Mouse (Mus musculus) embryonic facial prominence, embryonic 15.5 days (tissue): ENCODE measurements around the gene Cir1. TPM values are rescaled to one million over a fixed set of nuclear protein-coding genes. Genes with fewer than 3 reads are reported as not detected.

Source experiments
- ATAC-seq: fragments of 200-750 bp; cut with Nextera tagmentation; 2 replicates; pipeline ENCODE4 v1.8.0; 2017; ENCODE audit warnings: low read depth, moderate TSS enrichment; ENCODE audit not compliant: insufficient number of reproducible peaks, low FRiP score, low TSS enrichment
- H3K27ac ChIP-seq: fragments of 300-500 bp; sonication (generic); replicated peaks from 2 replicates; pipeline ENCODE4 v1.5.1; 2015; ENCODE audit warnings: mild to moderate bottlenecking, inconsistent platforms
- H3K27me3 ChIP-seq: fragments of 300-500 bp; sonication (generic); 2 replicates; pipeline ENCODE4 v1.6.1; 2015; ENCODE audit warnings: inconsistent platforms
- H3K36me3 ChIP-seq: fragments of 300-500 bp; sonication (generic); 2 replicates; pipeline ENCODE4 v1.6.1; 2015; ENCODE audit warnings: mild to moderate bottlenecking, inconsistent platforms
- H3K4me1 ChIP-seq: fragments of 300-500 bp; sonication (generic); 2 replicates; pipeline ENCODE4 v1.6.1; 2015; ENCODE audit warnings: inconsistent platforms
- H3K4me2 ChIP-seq: fragments of 300-500 bp; sonication (generic); replicated peaks from 2 replicates; pipeline ENCODE4 v1.6.1; 2015; ENCODE audit warnings: mild to moderate bottlenecking, inconsistent platforms
- H3K4me3 ChIP-seq: fragments of 300-500 bp; sonication (generic); replicated peaks from 2 replicates; pipeline ENCODE4 v1.5.1; 2015; ENCODE audit warnings: mild to moderate bottlenecking, inconsistent platforms
- H3K9ac ChIP-seq: fragments of 300-500 bp; sonication (generic); 2 replicates; pipeline ENCODE4 v1.6.1; 2015; ENCODE audit warnings: inconsistent platforms
- H3K9me3 ChIP-seq: fragments of 300-500 bp; sonication (generic); replicated peaks from 2 replicates; pipeline ENCODE4 v1.6.1; 2016; ENCODE audit warnings: inconsistent platforms
- WGBS: fragments of 180-500 bp; shearing (Covaris S2); methylation state at CpG from one replicate; pipeline ENCODE4 v1.1.7; 2015; 5-methylcytosine and 5-hydroxymethylcytosine counted together
- polyA plus RNA-seq: library from polyadenylated mRNA; unstranded; fragments of >200 nt; fragmentation: Nextera tagmentation; extraction: Ambion mirVana; gene quantifications from 2 replicates; pipeline ENCODE4 v1.2.1, GENCODE M21; 2015

The Cir1 gene
- polyA plus RNA-seq, 1 experiment from 2014 or later = 26.6 TPM

GRCm38 (mm10) chr2:73271459-73272161 is 40.9 kb downstream of the Cir1 start, which contains the start of gene Sp9:
Sp9 (plus strand) TSS chr2:73271925.
- Histone ChIP-seq H3K4me2 (peak within 1 kb of the TSS; percentile 56), H3K27me3 (peaks cover 65% of the 10 kb centered on the region), H3K9me3 (no peaks in the 10 kb centered on the region), H3K4me1 (peaks cover 48% of the 10 kb centered on the region), H3K9ac (no peak within 1 kb of the TSS), H3K27ac (peak within 1 kb of the TSS; percentile 28; the same call in 1 of the 2 replicates), H3K4me3 (peak within 1 kb of the TSS; percentile 45), H3K36me3 (no peaks in the 10 kb centered on the region)
- under 1% methylated on average over 48 of the region's 48 CpGs for WGBS
- ATAC-seq = peak; percentile 83

- Histone ChIP-seq H3K4me2 (peak overlapping the region; percentile 56), H3K36me3 (no peaks in the 10 kb centered on the region), H3K27ac (peak overlapping the region; percentile 28; the same call in 1 of the 2 replicates), H3K4me3 (peak overlapping the region; percentile 45), H3K9ac (no peak overlapping the region), H3K27me3 (peaks cover 64% of the 10 kb centered on the region), H3K4me1 (peaks cover 48% of the 10 kb centered on the region), H3K9me3 (no peaks in the 10 kb centered on the region)
- 3% methylated on average over 38 of the region's 38 CpGs for WGBS
- ATAC-seq = no peak
Observed at GRCm38 (mm10) chr2:73270593-73271458, 41.7 kb downstream of the Cir1 start.

GRCm38 (mm10) chr2:73270071-73270592 is 42.4 kb downstream of the Cir1 start:
- no peak overlapping the region for H3K9ac ChIP-seq
- H3K27me3 ChIP-seq = peaks cover 71% of the 10 kb centered on the region
- H3K36me3 ChIP-seq = no peaks in the 10 kb centered on the region
- H3K4me3 ChIP-seq = peak overlapping the region; percentile 45; the same call in 1 of the 2 replicates
- no peaks in the 10 kb centered on the region for H3K9me3 ChIP-seq
- 0 out of 2 replicates have a peak overlapping the region, but pooled peaks have one; percentile 28 for H3K27ac ChIP-seq
- no peak for ATAC-seq
- peaks cover 48% of the 10 kb centered on the region for H3K4me1 ChIP-seq
- 9% methylated on average over 14 of the region's 14 CpGs for WGBS
- peak overlapping the region; percentile 56 for H3K4me2 ChIP-seq

- Histone ChIP-seq H3K4me2 (peak overlapping the region; percentile 24; the same call in 1 of the 2 replicates), H3K9me3 (no peaks in the 10 kb centered on the region), H3K36me3 (no peaks in the 10 kb centered on the region), H3K4me3 (no peak overlapping the region), H3K9ac (no peak overlapping the region), H3K27me3 (peaks cover 74% of the 10 kb centered on the region), H3K4me1 (peaks cover 49% of the 10 kb centered on the region), H3K27ac (no peak overlapping the region)
- no peak for ATAC-seq
- 4% methylated on average over 17 of the region's 17 CpGs for WGBS
Observed at GRCm38 (mm10) chr2:73269666-73270065, 42.8 kb downstream of the Cir1 start.

GRCm38 (mm10) chr2:73268836-73269395 is 43.6 kb downstream of the Cir1 start:
- Histone ChIP-seq H3K4me3 (no peak overlapping the region), H3K9me3 (no peaks in the 10 kb centered on the region), H3K36me3 (no peaks in the 10 kb centered on the region), H3K4me2 (no peak overlapping the region), H3K27me3 (peaks cover 78% of the 10 kb centered on the region), H3K27ac (no peak overlapping the region), H3K4me1 (peaks cover 49% of the 10 kb centered on the region), H3K9ac (no peak overlapping the region)
- 14% methylated on average over 8 of the region's 8 CpGs for WGBS
- no peak for ATAC-seq

- peaks cover 72% of the 10 kb centered on the region for H3K27me3 ChIP-seq
- no peak overlapping the region for H3K4me3 ChIP-seq
- no peak for ATAC-seq
- H3K4me1 ChIP-seq = peaks cover 48% of the 10 kb centered on the region
- WGBS = 6% methylated on average over 12 of the region's 12 CpGs
- no peaks in the 10 kb centered on the region for H3K36me3 ChIP-seq
- no peak overlapping the region for H3K4me2 ChIP-seq
- no peak overlapping the region for H3K27ac ChIP-seq
- H3K9ac ChIP-seq = no peak overlapping the region
- no peaks in the 10 kb centered on the region for H3K9me3 ChIP-seq
Observed at GRCm38 (mm10) chr2:73268281-73268680, 44.2 kb downstream of the Cir1 start.

GRCm38 (mm10) chr2:73267818-73268217 is 44.7 kb downstream of the Cir1 start:
- Histone ChIP-seq H3K9ac (no peak overlapping the region), H3K36me3 (no peaks in the 10 kb centered on the region), H3K27ac (no peak overlapping the region), H3K4me3 (no peak overlapping the region), H3K4me2 (no peak overlapping the region), H3K27me3 (peaks cover 67% of the 10 kb centered on the region), H3K4me1 (peaks cover 48% of the 10 kb centered on the region), H3K9me3 (no peaks in the 10 kb centered on the region)
- ATAC-seq = no peak
- 13% methylated on average over 4 of the region's 4 CpGs for WGBS

GRCm38 (mm10) chr2:73267231-73267630 is 45.3 kb downstream of the Cir1 start:
- 26% methylated on average over 3 of the region's 3 CpGs for WGBS
- no peak for ATAC-seq

GRCm38 (mm10) chr2:73266623-73267022 is 45.9 kb downstream of the Cir1 start:
- ATAC-seq = no peak
- Histone ChIP-seq H3K4me3 (no peak overlapping the region), H3K36me3 (no peaks in the 10 kb centered on the region), H3K9ac (no peak overlapping the region), H3K9me3 (no peaks in the 10 kb centered on the region), H3K4me1 (peaks cover 41% of the 10 kb centered on the region), H3K27me3 (peaks cover 64% of the 10 kb centered on the region), H3K4me2 (no peak overlapping the region), H3K27ac (no peak overlapping the region)
- 39% methylated on average over 1 of the region's 1 CpGs for WGBS

More at GRCm38 (mm10) chr2:73267231-73267630, 45.3 kb downstream of the Cir1 start:
- Histone ChIP-seq H3K27ac (no peak overlapping the region), H3K9me3 (no peaks in the 10 kb centered on the region), H3K4me2 (no peak overlapping the region), H3K9ac (no peak overlapping the region), H3K27me3 (peaks cover 66% of the 10 kb centered on the region), H3K4me3 (no peak overlapping the region), H3K4me1 (peaks cover 46% of the 10 kb centered on the region), H3K36me3 (no peaks in the 10 kb centered on the region)

GRCm38 (mm10) chr2:73266011-73266410 is 46.5 kb downstream of the Cir1 start:
- H3K4me1 ChIP-seq = peaks cover 35% of the 10 kb centered on the region
- H3K36me3 ChIP-seq = no peaks in the 10 kb centered on the region
- ATAC-seq = no peak
- H3K27me3 ChIP-seq = peaks cover 58% of the 10 kb centered on the region
- H3K4me2 ChIP-seq = no peak overlapping the region
- H3K27ac ChIP-seq = no peak overlapping the region
- no peak overlapping the region for H3K4me3 ChIP-seq
- no peak overlapping the region for H3K9ac ChIP-seq
- no peaks in the 10 kb centered on the region for H3K9me3 ChIP-seq
- WGBS = 13% methylated on average over 5 of the region's 5 CpGs
